Mouse (Mus musculus): ENCODE data around the gene Map3k14.
A peak's percentile ranks its signal among the peaks of the same experiment; 100 is the strongest.
"Not testable (repeated sequence)": the region's sequence is repeated elsewhere in the genome, so short reads cannot be mapped to it uniquely, and the experiment has no call there.

Map3k14 gene

GRCm38 (mm10) chr11:103246081-103246730 is 21.1 kb downstream of the Map3k14 start:
- peak; percentile 98 for DNase-seq

GRCm38 (mm10) chr11:103244856-103245255 is 22.4 kb downstream of the Map3k14 start:
- DNase-seq: no peak

GRCm38 (mm10) chr11:103240740-103241139 is 26.5 kb downstream of the Map3k14 start:
- DNase-seq: peak; percentile 93

- no peak for DNase-seq
These were observed 29.5 kb downstream of the Map3k14 start for GRCm38 (mm10) chr11:103237757-103238156.

GRCm38 (mm10) chr11:103236903-103237302 is 30.4 kb downstream of the Map3k14 start:
- peak; percentile 92 for DNase-seq

GRCm38 (mm10) chr11:103236431-103236830 is 30.8 kb downstream of the Map3k14 start:
- no peak for DNase-seq

GRCm38 (mm10) chr11:103235702-103236101 is 31.6 kb downstream of the Map3k14 start:
- peak; percentile 94 for DNase-seq

GRCm38 (mm10) chr11:103234447-103234846 is 32.8 kb downstream of the Map3k14 start:
- DNase-seq: no peak

GRCm38 (mm10) chr11:103232966-103233365 is 34.3 kb downstream of the Map3k14 start:
- DNase-seq: peak; percentile 96

GRCm38 (mm10) chr11:103231367-103231766 is 35.9 kb downstream of the Map3k14 start:
- peak; percentile 90 for DNase-seq

- DNase-seq: peak; percentile 97
These were observed 36.6 kb downstream of the Map3k14 start for GRCm38 (mm10) chr11:103230626-103231025.

GRCm38 (mm10) chr11:103229608-103230007 is 37.7 kb downstream of the Map3k14 start:
- DNase-seq: no peak

GRCm38 (mm10) chr11:103223951-103224456 is 43.3 kb downstream of the Map3k14 start:
- peak; percentile 97 for DNase-seq

GRCm38 (mm10) chr11:103223444-103223843 is 43.8 kb downstream of the Map3k14 start:
- peak; percentile 97 for DNase-seq

- DNase-seq: not testable (repeated sequence)
These were observed 44.6 kb downstream of the Map3k14 start for GRCm38 (mm10) chr11:103222718-103223117.

- no peak for DNase-seq
These were observed 45.8 kb downstream of the Map3k14 start for GRCm38 (mm10) chr11:103221437-103221836.

- DNase-seq: no peak
These were observed 47.3 kb downstream of the Map3k14 start for GRCm38 (mm10) chr11:103219995-103220394.

GRCm38 (mm10) chr11:103219259-103219658 is 48.0 kb downstream of the Map3k14 start:
- DNase-seq: peak; percentile 93

GRCm38 (mm10) chr11:103218517-103218901 is 48.8 kb downstream of the Map3k14 start:
- no peak for DNase-seq

GRCm38 (mm10) chr11:103217790-103218516 is 49.3 kb downstream of the Map3k14 start, which contains the start of gene Spata32:
Gene Spata32 (minus strand): TSS chr11:103218432.
- DNase-seq: peak; percentile 96

- peak; percentile 92 for DNase-seq
These were observed 51.9 kb downstream of the Map3k14 start for GRCm38 (mm10) chr11:103215355-103215754.

GRCm38 (mm10) chr11:103213712-103214111 is 53.6 kb downstream of the Map3k14 start:
- no peak for DNase-seq

- DNase-seq: no peak
These were observed 57.0 kb downstream of the Map3k14 start for GRCm38 (mm10) chr11:103210291-103210690.

GRCm38 (mm10) chr11:103208458-103208857 is 58.8 kb downstream of the Map3k14 start, which contains the start of gene 1700023F06Rik:
Gene 1700023F06Rik (minus strand): TSS chr11:103208558.
- no peak for DNase-seq

Measured in heart, adult 11 months (tissue).